Mouse (Mus musculus) cortical plate, adult 2 months (tissue): ENCODE results near the gene Tkt.

Source experiments
- CTCF ChIP-seq: fragments of 200-500 bp; IDR thresholded peaks from 2 replicates; pipeline ENCODE4 v1.5.1; 2011; ENCODE audit warnings: mild to moderate bottlenecking, control low read depth, low read length; ENCODE audit not compliant: insufficient read depth; ENCODE audit errors: extremely low read depth
- POLR2A ChIP-seq: fragments of 200-500 bp; IDR thresholded peaks from 2 replicates; pipeline ENCODE4 v1.6.1; 2011; ENCODE audit warnings: mild to moderate bottlenecking, low read length, control low read depth; ENCODE audit not compliant: insufficient read depth; ENCODE audit errors: extremely low read depth

DNA sequence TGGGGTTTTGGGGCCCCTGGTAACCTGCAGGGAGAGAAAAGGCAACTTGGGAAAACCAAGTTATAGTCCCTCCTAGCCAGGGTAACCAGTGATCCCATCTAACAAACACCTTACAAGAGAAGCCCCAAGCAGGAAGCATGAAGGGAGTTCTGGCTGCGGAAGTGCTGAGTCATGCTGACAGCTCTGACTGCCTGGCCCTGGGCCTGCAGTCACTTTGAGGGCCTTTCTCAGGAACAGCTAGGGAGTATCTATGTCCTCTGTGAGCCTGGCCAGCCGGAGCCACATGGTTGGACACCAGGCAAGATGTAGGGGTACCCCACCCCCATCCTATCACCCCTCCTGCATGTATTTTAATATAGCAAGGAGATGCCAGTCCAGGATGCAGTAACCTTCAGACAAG, 16.3 kb downstream of the Tkt start:
- TF ChIP-seq POLR2A (no peak), CTCF (no peak)
